ENCODE assay signal across 9 mouse cellular contexts in genomic region chr8:106507761-106508331, GRCm38 (mm10). TPM values are rescaled to one million over a fixed set of nuclear protein-coding genes. Genes with fewer than 3 reads are reported as not detected.
DNase-seq lines count a peak whose midpoint lies in the region; ATAC-seq and TF ChIP-seq lines count a peak whose summit lies in the region.
"Had no signal": no experiment of that assay in that cellular context is flagged by ENCODE, and none has a peak within 500 bp of the region (broad histone marks: within the 10 kb centered on the region; RNA-seq: fewer than 3 reads in every experiment).

No protein-coding gene starts in this region.

- in situ Hi-C loops in Patski (cut with MboI; ENCODE audit: low pct_unique_long_range_greater_than_20kb) = no loop called here

- WGBS in embryonic facial prominence, embryonic 15.5 days = 2% methylated on average over 30 of the region's 30 CpGs
- under 1% methylated on average over 30 of the region's 30 CpGs for WGBS in hindbrain, postnatal 0 days

- peak overlapping the region; percentile 33 for H3K4me3 ChIP-seq in embryonic facial prominence, embryonic 15.5 days (replicated peaks)
- H3K4me3 ChIP-seq in hindbrain, postnatal 0 days (ENCODE audit: low read length) = peak overlapping the region; percentile 32
- H3K4me3 ChIP-seq: erythroblast, embryonic 14.5 days had no signal

- POLR2A ChIA-PET in Patski (lab: Charles Lee) = interaction anchor here (1.4 kb wide), 1 partner anchor 9 kb away, joined by 5 read pairs; no protein-coding TSS in a partner anchor

- peak; percentile 38 for DNase-seq in adrenal gland, postnatal 14 days
- no peak for DNase-seq in adrenal gland, postnatal 4 days (ENCODE audit: low spot score in 2 of 2)
- DNase-seq in Patski (ENCODE audit: low read depth, low spot score) = no peak
- DNase-seq in hindbrain, postnatal 0 days (ENCODE audit: low spot score) = peak; percentile 78
- peak; percentile 42 to 65 for DNase-seq in lung, adult 18-20 months
- DNase-seq in retina, adult 2 months (ENCODE audit: low read depth, low spot score) = peak; percentile 23
- no peak for DNase-seq in thymus, postnatal 10 days (ENCODE audit: low spot score in 2 of 2)

- H3K4me2 ChIP-seq in embryonic facial prominence, embryonic 15.5 days (replicated peaks) = peak overlapping the region; percentile 72
- H3K4me2 ChIP-seq in hindbrain, postnatal 0 days (ENCODE audit: low read depth, low read length) = peak overlapping the region; percentile 73

- no peaks in the 10 kb centered on the region for H3K27me3 ChIP-seq in Patski
- peaks cover 11% of the 10 kb centered on the region; the same call in 1 of the 2 replicates for H3K27me3 ChIP-seq in embryonic facial prominence, embryonic 15.5 days
- peaks cover 17% of the 10 kb centered on the region for H3K27me3 ChIP-seq in hindbrain, postnatal 0 days (ENCODE audit: insufficient read depth, low read length)

- H3K9me3 ChIP-seq in embryonic facial prominence, embryonic 15.5 days (replicated peaks) = no peaks in the 10 kb centered on the region
- H3K9me3 ChIP-seq in hindbrain, postnatal 0 days (ENCODE audit: low read length) = no peaks in the 10 kb centered on the region

- peak overlapping the region; percentile 39 for H3K9ac ChIP-seq in embryonic facial prominence, embryonic 15.5 days
- 0 out of 2 replicates have a peak overlapping the region, but pooled peaks have one; percentile 28 for H3K9ac ChIP-seq in hindbrain, postnatal 0 days (replicated peaks; ENCODE audit: low read length)

- CTCF ChIA-PET in Patski (lab: Charles Lee) = interaction anchor here (1.2 to 1.7 kb wide), 2 partner anchors 26 to 70 kb away, joined by 4 to 5 read pairs; no protein-coding TSS in a partner anchor

- peaks cover 50% of the 10 kb centered on the region for H3K4me1 ChIP-seq in embryonic facial prominence, embryonic 15.5 days
- peaks cover 17% of the 10 kb centered on the region for H3K4me1 ChIP-seq in hindbrain, postnatal 0 days (ENCODE audit: insufficient read depth, low read length)

- TF ChIP-seq CTCF in Patski (IDR thresholded peaks at IDR 0.05) = no peak
- no peak for TF ChIP-seq CTCF in hindbrain, postnatal 0 days (IDR thresholded peaks at IDR 0.05; ENCODE audit: low read depth)

- H3K36me3 ChIP-seq in embryonic facial prominence, embryonic 15.5 days = no peaks in the 10 kb centered on the region
- H3K36me3 ChIP-seq in hindbrain, postnatal 0 days (ENCODE audit: insufficient read depth, low read length) = no peaks in the 10 kb centered on the region

- ATAC-seq in Patski = peak; percentile 13
- ATAC-seq in embryonic facial prominence, embryonic 15.5 days (ENCODE audit: insufficient number of reproducible peaks, low FRiP score, low TSS enrichment, low read depth) = peak; percentile 53
- peak; percentile 71 for ATAC-seq in hindbrain, postnatal 0 days

- H3K27ac ChIP-seq in embryonic facial prominence, embryonic 15.5 days (replicated peaks) = peak overlapping the region; percentile 63; the same call in 1 of the 2 replicates
- no peak overlapping the region for H3K27ac ChIP-seq in hindbrain, postnatal 0 days

RNA-seq across cellular contexts. Expression of gene Cdh3, which starts 2.8 kb away (rescaled TPM):
- 0.68 and 0.74 TPM in 2 replicates for total RNA-seq in adrenal gland, postnatal 14 days (2021)
- 1 to 10 TPM; 2.0 to 5.4 TPM for total RNA-seq in adrenal gland, postnatal 4 days (2021)
- polyA plus RNA-seq in Patski (2021) = 81.9 TPM
- polyA plus RNA-seq in embryonic facial prominence, embryonic 15.5 days (2015; fragmentation: Nextera tagmentation; extraction: Ambion mirVana) = 23.0 and 24.5 TPM in 2 replicates
- 6.7 and 7.0 TPM in 2 replicates for total RNA-seq in hindbrain, postnatal 0 days (2014; rRNA removed)
- polyA plus RNA-seq in hindbrain, postnatal 0 days (2015; fragmentation: Nextera tagmentation; extraction: Ambion mirVana) = 3.6 and 4.9 TPM in 2 replicates
- polyA plus RNA-seq: erythroblast, embryonic 14.5 days had no signal

RNA-seq across cellular contexts. Expression of gene 6030452D12Rik, which starts 7.5 kb away (rescaled TPM):
- not detected in 2 replicates for total RNA-seq in adrenal gland, postnatal 14 days (2021)
- total RNA-seq in adrenal gland, postnatal 4 days (2021) = not detected
- polyA plus RNA-seq in Patski (2021) = not detected
- not detected in 2 replicates for polyA plus RNA-seq in embryonic facial prominence, embryonic 15.5 days (2015; fragmentation: Nextera tagmentation; extraction: Ambion mirVana)
- total RNA-seq in hindbrain, postnatal 0 days (2014; rRNA removed) = not detected in 2 replicates
- polyA plus RNA-seq in hindbrain, postnatal 0 days (2015; fragmentation: Nextera tagmentation; extraction: Ambion mirVana) = not detected in 2 replicates
- polyA plus RNA-seq: erythroblast, embryonic 14.5 days had no signal

Comparison
In these comparisons a context has a peak if more than half of its experiments do, and no peak if none do; other contexts are left out.
1. DNase-seq: peak in adrenal gland, postnatal 14 days (single experiment), hindbrain, postnatal 0 days (single experiment), lung, adult 18-20 months (2 of 2) and retina, adult 2 months (single experiment); none in adrenal gland, postnatal 4 days (0 of 2), Patski (single experiment) and thymus, postnatal 10 days (0 of 2).
2. ATAC-seq: peak in every context shown above with its lines; median percentile 71 in hindbrain, postnatal 0 days; 53 in embryonic facial prominence, embryonic 15.5 days; 13 in Patski.